Mouse (Mus musculus) hindbrain, embryonic 16.5 days (tissue): ENCODE results near the gene Nipal3. TPM values are rescaled to one million over a fixed set of nuclear protein-coding genes. Genes with fewer than 3 reads are reported as not detected.

ENCODE experiments used
- ATAC-seq: fragments of 200-750 bp; cut with Nextera tagmentation; 2 replicates; pipeline ENCODE4 v1.8.0; 2017; ENCODE audit warnings: moderate TSS enrichment, moderate library complexity
- H3K27ac ChIP-seq: fragments of 300-500 bp; sonication (generic); 2 replicates; pipeline ENCODE4 v1.5.1; 2014; ENCODE audit warnings: low read depth, mild to moderate bottlenecking, control low read depth, low read length, moderate library complexity
- H3K27me3 ChIP-seq: fragments of 300-500 bp; sonication (generic); replicated peaks from 2 replicates; pipeline ENCODE4 v1.6.1; 2014; ENCODE audit warnings: low read length; ENCODE audit not compliant: control insufficient read depth, insufficient read depth
- H3K36me3 ChIP-seq: fragments of 300-500 bp; sonication (generic); 2 replicates; pipeline ENCODE4 v1.6.1; 2014; ENCODE audit warnings: mild to moderate bottlenecking, low read length, moderate library complexity, mixed read lengths; ENCODE audit not compliant: control insufficient read depth, insufficient read depth
- H3K4me1 ChIP-seq: fragments of 300-500 bp; sonication (generic); 2 replicates; pipeline ENCODE4 v1.6.1; 2014; ENCODE audit warnings: low read depth, low read length; ENCODE audit not compliant: control insufficient read depth, insufficient read depth
- H3K4me2 ChIP-seq: fragments of 300-500 bp; sonication (generic); 2 replicates; pipeline ENCODE4 v1.6.1; 2014; ENCODE audit warnings: mild to moderate bottlenecking, low read length, control low read depth, moderate library complexity
- H3K4me3 ChIP-seq: fragments of 300-500 bp; sonication (generic); 2 replicates; pipeline ENCODE4 v1.5.1; 2014; ENCODE audit warnings: mild to moderate bottlenecking, low read length, control low read depth, moderate library complexity
- H3K9ac ChIP-seq: fragments of 300-500 bp; sonication (generic); 2 replicates; pipeline ENCODE4 v1.6.1; 2014; ENCODE audit warnings: low read depth, mild to moderate bottlenecking, control low read depth, low read length, moderate library complexity
- H3K9me3 ChIP-seq: fragments of 300-500 bp; sonication (generic); 2 replicates; pipeline ENCODE4 v1.6.1; 2014; ENCODE audit warnings: mild to moderate bottlenecking, low read length, moderate library complexity; ENCODE audit not compliant: control insufficient read depth
- WGBS: fragments of 180-500 bp; shearing (Covaris S2); extraction: QIAGEN DNeasy Blood & Tissue Kit; methylation state at CpG from one replicate; pipeline ENCODE4 v1.1.7; 2014; 5-methylcytosine and 5-hydroxymethylcytosine counted together
- polyA plus RNA-seq: library from polyadenylated mRNA; unstranded; fragments of >200 nt; fragmentation: Nextera tagmentation; extraction: Ambion mirVana; gene quantifications from 2 replicates; pipeline ENCODE4 v1.2.1, GENCODE M21; 2015

Nipal3 gene
- polyA plus RNA-seq, 1 experiment from 2014 or later, result 10.7 TPM

DNA sequence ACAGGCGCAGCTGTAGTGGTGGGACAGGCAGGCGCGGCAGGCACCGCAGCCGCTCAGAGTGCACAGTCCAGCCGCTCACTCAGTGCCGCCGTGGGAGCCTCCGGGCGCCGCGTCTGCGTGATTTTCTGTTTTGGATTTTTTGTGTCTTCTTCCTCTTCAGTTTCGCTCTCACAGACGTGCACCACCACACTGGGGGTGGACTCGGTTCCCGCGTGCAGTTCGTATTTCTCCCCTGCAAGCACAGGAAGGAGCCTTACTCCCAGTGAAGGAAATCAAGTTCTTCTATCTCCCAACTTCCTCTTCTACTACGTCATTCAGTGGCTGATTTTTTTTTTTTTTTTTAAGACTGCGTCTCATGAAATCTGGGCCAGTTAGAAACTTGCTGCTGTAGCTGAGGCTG is 78.5 kb downstream of the Nipal3 start:
- no peaks in the 10 kb centered on the region for H3K9me3 ChIP-seq
- no peaks in the 10 kb centered on the region for H3K4me1 ChIP-seq
- H3K9ac ChIP-seq, result no peak overlapping the region
- no peak overlapping the region for H3K4me3 ChIP-seq
- no peak for ATAC-seq
- WGBS, result 89% methylated on average over 21 of the region's 21 CpGs
- no peak overlapping the region for H3K4me2 ChIP-seq
- peaks cover 35% of the 10 kb centered on the region for H3K36me3 ChIP-seq
- H3K27me3 ChIP-seq, result no peaks in the 10 kb centered on the region
- no peak overlapping the region for H3K27ac ChIP-seq

DNA sequence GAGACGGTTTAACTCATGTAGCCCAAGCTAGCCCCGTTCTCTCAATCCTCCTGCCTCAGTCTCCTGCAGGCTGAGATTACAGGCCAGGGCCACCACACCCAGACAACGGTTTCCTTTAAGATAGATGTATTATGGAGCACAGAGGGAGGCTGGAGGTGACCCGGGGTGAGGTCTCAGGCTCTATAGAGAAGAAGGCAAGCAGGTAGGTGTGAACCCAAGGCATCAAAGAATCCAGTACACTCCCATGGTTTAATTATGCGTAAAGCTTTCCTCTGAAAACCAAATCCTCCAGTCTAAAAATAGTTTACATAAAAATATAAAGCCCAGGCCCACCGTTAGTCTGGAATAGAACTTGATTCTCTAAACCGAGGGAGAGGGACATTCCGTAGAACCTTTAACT is 81.3 kb downstream of the Nipal3 start:
- no peak for ATAC-seq
- no peaks in the 10 kb centered on the region for H3K9me3 ChIP-seq
- H3K4me1 ChIP-seq, result no peaks in the 10 kb centered on the region
- no peak overlapping the region for H3K4me2 ChIP-seq
- no peak overlapping the region for H3K9ac ChIP-seq
- no peak overlapping the region for H3K27ac ChIP-seq
- no peak overlapping the region for H3K4me3 ChIP-seq
- WGBS, result 86% methylated on average over 8 of the region's 8 CpGs
- peaks cover 25% of the 10 kb centered on the region for H3K36me3 ChIP-seq
- no peaks in the 10 kb centered on the region for H3K27me3 ChIP-seq

DNA sequence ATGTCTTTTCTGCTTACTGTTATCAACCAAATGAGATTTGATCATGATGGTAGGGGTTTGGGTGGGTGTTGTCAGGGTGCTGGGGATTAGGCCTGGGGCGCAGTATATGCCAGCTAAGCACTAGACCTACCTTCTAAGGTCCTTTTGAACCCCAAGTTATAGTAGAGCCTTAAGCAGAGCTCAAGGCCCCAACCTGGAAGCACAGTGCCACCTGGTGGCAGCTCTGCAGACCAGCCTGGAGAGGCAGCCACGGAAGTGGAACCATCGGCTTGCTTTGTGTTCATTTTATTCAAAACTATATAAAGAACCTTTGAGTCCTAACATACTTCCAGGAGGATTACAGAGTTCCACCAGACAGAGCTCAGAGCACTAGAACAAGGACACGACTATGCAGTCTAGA is 83.2 kb downstream of the Nipal3 start:
- ATAC-seq, result no peak
- no peak overlapping the region for H3K9ac ChIP-seq
- H3K36me3 ChIP-seq, result peaks cover 18% of the 10 kb centered on the region
- H3K4me2 ChIP-seq, result no peak overlapping the region
- 41% methylated on average over 4 of the region's 4 CpGs for WGBS
- H3K27me3 ChIP-seq, result no peaks in the 10 kb centered on the region
- H3K9me3 ChIP-seq, result no peaks in the 10 kb centered on the region
- H3K4me1 ChIP-seq, result no peaks in the 10 kb centered on the region
- H3K27ac ChIP-seq, result no peak overlapping the region
- H3K4me3 ChIP-seq, result no peak overlapping the region

DNA sequence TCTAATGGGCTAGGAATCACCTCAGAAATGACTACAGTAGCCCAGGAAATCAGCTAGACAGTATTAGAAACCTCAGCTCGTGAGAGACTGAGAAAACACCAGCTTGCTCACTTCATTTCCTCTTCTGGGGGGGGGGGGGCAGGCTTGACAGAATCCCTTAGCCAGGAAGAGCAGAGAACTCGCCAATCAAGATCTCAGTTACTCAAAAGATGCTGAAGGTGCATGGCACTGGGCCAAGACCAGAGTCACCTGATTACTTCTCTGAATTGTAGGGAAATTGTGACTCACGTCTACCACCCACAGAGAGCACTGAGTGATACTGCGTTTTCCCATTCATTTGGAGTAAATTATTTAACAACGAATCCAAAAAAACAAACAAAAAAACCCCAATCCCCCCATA is 88.7 kb downstream of the Nipal3 start:
- Histone ChIP-seq H3K27me3 (no peaks in the 10 kb centered on the region), H3K4me2 (no peak overlapping the region), H3K4me1 (no peaks in the 10 kb centered on the region), H3K36me3 (0 out of 2 replicates have a peak, but pooled peaks cover under 1% of the 10 kb centered on the region), H3K9ac (no peak overlapping the region), H3K27ac (no peak overlapping the region), H3K4me3 (no peak overlapping the region), H3K9me3 (no peaks in the 10 kb centered on the region)
- 45% methylated on average over 5 of the region's 5 CpGs for whole genome bisulfite sequencing
- ATAC-seq, result no peak

DNA sequence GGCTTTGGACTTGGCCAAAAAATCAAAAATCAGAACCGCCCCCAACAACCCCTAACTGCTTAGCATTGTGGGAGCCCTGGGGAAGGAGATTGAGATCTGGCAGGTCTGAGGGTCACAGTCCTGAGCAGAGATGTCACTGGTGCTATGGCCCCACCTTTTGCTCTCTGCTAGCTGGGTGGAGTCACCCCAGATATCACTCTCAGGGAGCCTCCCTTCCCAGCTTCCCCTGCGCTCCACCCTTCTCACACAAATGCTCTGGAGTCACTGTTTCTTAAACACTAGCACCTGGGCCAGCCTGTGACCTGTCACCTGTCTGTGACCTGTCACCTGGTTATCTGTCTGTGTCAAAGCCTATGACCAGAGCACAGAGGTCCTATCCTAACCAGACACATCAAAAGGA is 89.9 kb downstream of the Nipal3 start:
- WGBS, result 95% methylated on average over 2 of the region's 2 CpGs

DNA sequence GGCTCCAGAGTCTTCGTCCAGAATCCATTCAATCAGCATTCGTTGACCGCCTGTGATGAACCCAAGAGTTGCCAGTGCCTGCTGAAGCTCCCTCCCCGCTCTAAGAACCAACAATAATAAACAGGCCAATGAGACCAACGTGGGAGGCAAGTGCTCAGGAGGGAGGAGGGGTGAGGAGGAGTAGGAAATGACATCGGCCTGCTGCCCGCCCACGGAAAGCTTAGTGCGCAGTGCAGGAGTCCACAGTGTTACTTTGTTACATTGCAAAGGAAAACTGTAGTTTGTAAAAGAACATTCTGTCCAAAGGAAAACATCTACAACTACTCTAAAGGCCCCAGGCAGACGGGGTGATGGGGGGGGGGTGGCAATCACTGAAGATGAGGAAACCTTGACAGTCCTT is 90.8 kb downstream of the Nipal3 start:
- 77% methylated on average over 10 of the region's 10 CpGs for WGBS
- Histone ChIP-seq H3K4me1 (no peaks in the 10 kb centered on the region), H3K27ac (no peak overlapping the region)

More for the DNA sequence above, 89.9 kb downstream of the Nipal3 start:
- Histone ChIP-seq H3K9ac (no peak overlapping the region), H3K4me3 (no peak overlapping the region), H3K27ac (no peak overlapping the region), H3K9me3 (no peaks in the 10 kb centered on the region), H3K4me1 (no peaks in the 10 kb centered on the region), H3K4me2 (no peak overlapping the region), H3K36me3 (no peaks in the 10 kb centered on the region), H3K27me3 (no peaks in the 10 kb centered on the region)
- ATAC-seq, result no peak

DNA sequence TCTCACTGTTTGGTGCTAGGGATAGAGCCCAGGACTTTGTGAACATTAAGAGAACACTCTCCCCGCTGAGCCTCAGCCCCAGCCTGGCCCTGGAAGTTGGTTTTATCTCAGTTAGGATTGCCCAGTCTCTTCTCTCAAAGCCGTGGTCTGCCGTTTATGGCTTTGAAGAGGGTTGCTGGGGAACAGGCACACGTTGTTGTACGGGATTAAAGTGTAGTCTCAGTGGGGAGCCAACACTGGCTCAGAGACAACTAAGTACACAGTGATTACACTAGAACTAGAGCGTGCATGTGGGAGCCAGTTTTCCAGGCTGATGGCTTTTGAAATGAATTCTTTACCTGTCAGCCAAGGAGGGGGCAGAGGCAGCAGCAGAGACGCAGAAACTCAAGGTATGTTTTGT is 93.0 kb downstream of the Nipal3 start:
- no peak for ATAC-seq
- H3K27ac ChIP-seq, result no peak overlapping the region
- no peaks in the 10 kb centered on the region for H3K9me3 ChIP-seq
- no peaks in the 10 kb centered on the region for H3K36me3 ChIP-seq
- no peak overlapping the region for H3K9ac ChIP-seq
- 32% methylated on average over 7 of the region's 7 CpGs for WGBS
- no peak overlapping the region for H3K4me3 ChIP-seq
- peaks cover 8% of the 10 kb centered on the region for H3K4me1 ChIP-seq
- H3K4me2 ChIP-seq, result no peak overlapping the region
- H3K27me3 ChIP-seq, result peaks cover 9% of the 10 kb centered on the region

More for the DNA sequence above, 90.8 kb downstream of the Nipal3 start:
- Histone ChIP-seq H3K4me3 (no peak overlapping the region), H3K4me2 (no peak overlapping the region), H3K9ac (no peak overlapping the region), H3K9me3 (no peaks in the 10 kb centered on the region), H3K27me3 (peaks cover 6% of the 10 kb centered on the region), H3K36me3 (no peaks in the 10 kb centered on the region)
- no peak for ATAC-seq

DNA sequence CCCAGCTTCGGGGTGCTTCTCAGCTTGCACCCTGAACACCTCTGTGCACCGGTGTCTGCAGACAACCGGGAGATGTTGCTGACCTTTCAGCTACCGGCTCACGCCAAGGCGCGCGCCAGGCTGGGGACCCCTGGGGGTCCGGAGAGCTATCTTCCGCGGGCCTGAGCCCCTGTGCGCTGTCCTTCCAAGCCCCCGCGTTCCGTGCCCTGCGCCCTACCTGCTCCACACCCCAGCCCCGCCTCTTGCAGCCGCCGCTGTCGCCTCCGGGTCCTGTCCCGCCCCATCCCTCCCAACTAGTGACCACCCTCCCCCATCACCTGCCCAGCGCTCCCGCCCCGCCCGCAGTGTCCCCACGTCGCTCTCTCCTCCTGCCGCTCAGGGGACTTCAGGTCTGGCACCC is 96.8 kb downstream of the Nipal3 start, which contains the start of gene Ncmap:
TSS of gene Ncmap (minus strand) at position 237 of the 400 bp plus-strand sequence.
- Histone ChIP-seq H3K36me3 (no peaks in the 10 kb centered on the region), H3K4me1 (peaks cover 8% of the 10 kb centered on the region), H3K4me3 (peak within 1 kb of the TSS; percentile 35), H3K4me2 (peak within 1 kb of the TSS; percentile 63), H3K27ac (no peak within 1 kb of the TSS), H3K9me3 (no peaks in the 10 kb centered on the region), H3K9ac (peak within 1 kb of the TSS; percentile 43), H3K27me3 (peaks cover 18% of the 10 kb centered on the region)
- ATAC-seq, result no peak
- WGBS, result under 1% methylated on average over 28 of the region's 29 CpGs

DNA sequence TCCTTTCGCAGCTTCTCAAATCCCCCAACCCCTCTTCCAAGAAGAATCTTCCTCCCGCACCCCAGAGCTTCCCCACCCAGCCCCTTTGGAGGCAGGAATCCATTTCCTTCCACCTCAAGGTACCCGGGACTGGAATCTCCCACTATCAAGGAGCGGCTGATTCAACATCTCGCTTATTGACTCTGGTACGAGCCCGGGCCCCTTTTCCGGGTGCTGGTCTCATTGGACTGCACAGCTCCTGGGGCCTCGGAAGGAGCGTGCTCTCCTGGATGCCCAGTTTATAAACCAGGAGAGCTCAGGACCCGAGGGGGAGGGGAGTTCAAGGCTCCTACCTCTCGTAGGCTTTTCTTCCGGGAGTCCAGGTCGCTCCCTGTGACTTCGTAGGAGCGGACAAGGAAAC is 97.3 kb downstream of the Nipal3 start:
- WGBS, result 7% methylated on average over 16 of the region's 16 CpGs
- peak overlapping the region; percentile 35 for H3K4me3 ChIP-seq

DNA sequence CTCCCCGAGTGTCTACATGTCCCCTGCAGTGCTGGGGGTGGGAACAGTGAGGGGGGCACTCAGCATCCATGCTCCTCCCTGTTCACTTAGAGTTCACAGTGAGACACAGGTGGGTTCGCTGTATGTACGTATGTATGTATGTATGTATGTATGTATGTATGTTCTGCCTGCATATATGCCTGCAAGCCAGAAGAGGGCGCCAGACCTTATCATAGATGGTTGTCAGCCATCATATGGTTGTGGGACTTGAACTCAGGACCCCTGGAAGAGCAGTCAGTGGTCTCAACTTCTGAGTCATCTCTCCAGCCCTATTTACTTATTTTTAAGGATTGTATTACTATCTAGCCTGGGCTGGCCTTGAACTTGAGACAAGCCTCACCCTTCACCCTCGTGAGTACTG is 98.5 kb downstream of the Nipal3 start:
- H3K27me3 ChIP-seq, result peaks cover 18% of the 10 kb centered on the region
- WGBS, result 90% methylated on average over 5 of the region's 5 CpGs
- H3K4me2 ChIP-seq, result no peak overlapping the region
- no peaks in the 10 kb centered on the region for H3K9me3 ChIP-seq
- no peak overlapping the region for H3K4me3 ChIP-seq
- no peaks in the 10 kb centered on the region for H3K36me3 ChIP-seq
- no peak overlapping the region for H3K9ac ChIP-seq
- no peak overlapping the region for H3K27ac ChIP-seq
- ATAC-seq, result no peak
- peaks cover 8% of the 10 kb centered on the region for H3K4me1 ChIP-seq

More for the DNA sequence above, 97.3 kb downstream of the Nipal3 start:
- H3K4me1 ChIP-seq, result peaks cover 8% of the 10 kb centered on the region
- H3K9me3 ChIP-seq, result no peaks in the 10 kb centered on the region
- peak overlapping the region; percentile 43 for H3K9ac ChIP-seq
- H3K36me3 ChIP-seq, result no peaks in the 10 kb centered on the region
- ATAC-seq, result no peak
- H3K27me3 ChIP-seq, result peaks cover 18% of the 10 kb centered on the region
- H3K4me2 ChIP-seq, result peak overlapping the region; percentile 63
- H3K27ac ChIP-seq, result no peak overlapping the region
